Mouse (Mus musculus): ENCODE data around the gene Specc1. TPM values are rescaled to one million over a fixed set of nuclear protein-coding genes. Genes with fewer than 3 reads are reported as not detected.

Gene Specc1
- polyA plus RNA-seq, 1 experiment from 2014 or later = 17.1 TPM

DNA sequence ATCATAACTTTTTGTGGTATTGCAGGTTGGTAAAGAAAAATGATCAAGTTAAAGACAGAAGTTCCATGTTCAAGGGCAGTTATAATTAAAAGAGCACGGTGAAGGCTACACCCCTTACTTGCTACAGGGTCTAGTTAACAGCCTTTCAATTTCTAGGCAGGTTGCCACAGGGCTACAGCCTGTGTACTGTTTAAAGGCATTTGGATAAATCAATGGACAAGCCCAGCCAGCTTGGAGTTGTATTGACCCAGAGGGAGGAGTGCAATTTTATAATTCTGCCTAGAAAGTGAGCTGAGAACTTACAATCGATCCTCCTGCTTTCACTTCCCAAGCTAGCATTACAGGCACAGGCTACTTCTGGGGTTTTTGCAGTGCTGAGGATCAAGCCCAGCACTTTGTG is 123.9 kb downstream of the Specc1 start:
- ATAC-seq (replicated peaks; ENCODE audit: insufficient number of reproducible peaks, low FRiP score, low TSS enrichment) = no peak
- Histone ChIP-seq H3K4me1 (ENCODE audit: control insufficient read depth, insufficient read depth, low read length) (0 out of 2 replicates have a peak, but pooled peaks cover 6% of the 10 kb centered on the region), H3K9me3 (replicated peaks; ENCODE audit: control insufficient read depth, low read length) (no peaks in the 10 kb centered on the region), H3K36me3 (ENCODE audit: control insufficient read depth, insufficient read depth, low read length) (no peaks in the 10 kb centered on the region), H3K27me3 (ENCODE audit: control insufficient read depth, insufficient read depth, low read length) (no peaks in the 10 kb centered on the region), H3K4me3 (ENCODE audit: low read depth, low read length) (no peak overlapping the region), H3K9ac (ENCODE audit: low read depth, low read length) (no peak overlapping the region), H3K4me2 (no peak overlapping the region), H3K27ac (ENCODE audit: low read depth, low read length) (no peak overlapping the region)
- 92% methylated on average over 2 of the region's 2 CpGs for WGBS (ENCODE audit: insufficient replicate concordance)

DNA sequence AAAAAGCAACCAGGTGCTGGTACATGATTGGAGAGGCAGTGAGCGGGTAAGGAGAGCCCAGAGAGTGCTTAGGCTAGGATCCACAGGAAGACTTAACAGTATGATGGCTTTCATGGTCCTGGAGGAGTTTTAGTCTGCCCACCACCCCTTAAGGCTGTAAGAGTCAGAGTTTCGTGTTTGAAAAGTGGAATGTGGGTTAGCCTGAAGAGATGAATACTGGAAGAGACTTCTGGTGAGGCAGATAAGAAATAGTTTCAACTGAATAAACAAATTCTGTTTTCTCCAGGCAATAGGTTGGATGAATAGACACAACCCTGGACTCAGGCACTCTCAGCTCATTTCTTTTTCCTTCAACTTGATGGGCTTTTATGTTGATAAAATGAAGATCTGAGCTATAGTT is 130.1 kb downstream of the Specc1 start:
- H3K9ac ChIP-seq (ENCODE audit: low read depth, low read length) = no peak overlapping the region
- no peaks in the 10 kb centered on the region for H3K27me3 ChIP-seq (ENCODE audit: control insufficient read depth, insufficient read depth, low read length)
- no peaks in the 10 kb centered on the region for H3K36me3 ChIP-seq (ENCODE audit: control insufficient read depth, insufficient read depth, low read length)
- no peak for ATAC-seq (replicated peaks; ENCODE audit: insufficient number of reproducible peaks, low FRiP score, low TSS enrichment)
- peak overlapping the region; percentile 29; the same call in 1 of the 2 replicates for H3K27ac ChIP-seq (ENCODE audit: low read depth, low read length)
- H3K9me3 ChIP-seq (replicated peaks; ENCODE audit: control insufficient read depth, low read length) = no peaks in the 10 kb centered on the region
- WGBS (ENCODE audit: insufficient replicate concordance) = 57% methylated on average over 2 of the region's 2 CpGs
- peaks cover 11% of the 10 kb centered on the region for H3K4me1 ChIP-seq (ENCODE audit: control insufficient read depth, insufficient read depth, low read length)
- no peak overlapping the region for H3K4me3 ChIP-seq (ENCODE audit: low read depth, low read length)
- no peak overlapping the region for H3K4me2 ChIP-seq

DNA sequence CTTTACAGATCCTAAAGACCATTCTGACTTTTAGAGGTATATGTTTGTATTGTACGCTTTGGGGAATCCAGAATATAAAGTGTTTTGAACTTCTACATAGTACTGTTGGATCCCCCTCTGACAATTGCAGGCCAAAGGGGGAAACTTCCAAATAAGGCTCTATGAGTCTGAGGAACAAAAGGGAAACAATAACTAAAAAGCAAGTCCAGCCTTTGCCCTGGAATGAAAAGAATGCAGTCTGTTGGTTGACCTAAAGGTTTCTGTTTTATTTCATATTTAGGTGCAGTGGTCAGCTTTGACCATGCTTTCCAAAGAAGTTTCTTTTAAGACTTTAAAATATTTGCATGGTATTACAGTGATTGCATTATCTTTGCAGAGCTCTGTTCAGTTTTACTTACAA is 130.5 kb downstream of the Specc1 start:
- Histone ChIP-seq H3K4me3 (ENCODE audit: low read depth, low read length) (no peak overlapping the region), H3K9ac (ENCODE audit: low read depth, low read length) (no peak overlapping the region), H3K36me3 (ENCODE audit: control insufficient read depth, insufficient read depth, low read length) (no peaks in the 10 kb centered on the region), H3K9me3 (replicated peaks; ENCODE audit: control insufficient read depth, low read length) (no peaks in the 10 kb centered on the region), H3K4me1 (ENCODE audit: control insufficient read depth, insufficient read depth, low read length) (peaks cover 11% of the 10 kb centered on the region), H3K27ac (ENCODE audit: low read depth, low read length) (no peak overlapping the region), H3K27me3 (ENCODE audit: control insufficient read depth, insufficient read depth, low read length) (no peaks in the 10 kb centered on the region), H3K4me2 (no peak overlapping the region)
- 78% methylated on average over 1 of the region's 1 CpGs for WGBS (ENCODE audit: insufficient replicate concordance)
- no peak for ATAC-seq (replicated peaks; ENCODE audit: insufficient number of reproducible peaks, low FRiP score, low TSS enrichment)

DNA sequence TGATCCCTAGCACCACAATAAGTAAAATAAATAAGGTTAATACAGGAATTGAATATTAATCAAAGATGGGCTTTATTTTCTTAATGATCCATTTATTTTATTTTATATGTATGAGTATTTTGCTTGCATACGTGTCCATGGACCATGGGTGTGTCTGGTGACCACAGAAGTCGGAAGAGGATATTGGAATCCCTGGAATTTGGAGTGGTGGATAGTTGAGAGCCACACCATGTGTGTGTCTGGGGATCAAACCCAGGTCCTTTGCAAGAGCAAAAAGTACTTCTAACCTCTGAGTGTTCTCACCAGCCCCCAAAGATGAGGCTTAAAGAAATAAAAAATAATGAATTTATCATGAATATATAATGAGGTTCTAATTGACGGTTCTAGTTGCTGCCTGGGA is 132.1 kb downstream of the Specc1 start:
- Histone ChIP-seq H3K27me3 (ENCODE audit: control insufficient read depth, insufficient read depth, low read length) (no peaks in the 10 kb centered on the region), H3K27ac (ENCODE audit: low read depth, low read length) (no peak overlapping the region), H3K36me3 (ENCODE audit: control insufficient read depth, insufficient read depth, low read length) (no peaks in the 10 kb centered on the region; the same call in 1 of the 2 replicates), H3K4me2 (no peak overlapping the region), H3K9me3 (replicated peaks; ENCODE audit: control insufficient read depth, low read length) (no peaks in the 10 kb centered on the region), H3K9ac (ENCODE audit: low read depth, low read length) (no peak overlapping the region), H3K4me1 (ENCODE audit: control insufficient read depth, insufficient read depth, low read length) (peaks cover 11% of the 10 kb centered on the region), H3K4me3 (ENCODE audit: low read depth, low read length) (no peak overlapping the region)
- WGBS (ENCODE audit: insufficient replicate concordance) = 68% methylated on average over 3 of the region's 3 CpGs
- ATAC-seq (replicated peaks; ENCODE audit: insufficient number of reproducible peaks, low FRiP score, low TSS enrichment) = no peak

DNA sequence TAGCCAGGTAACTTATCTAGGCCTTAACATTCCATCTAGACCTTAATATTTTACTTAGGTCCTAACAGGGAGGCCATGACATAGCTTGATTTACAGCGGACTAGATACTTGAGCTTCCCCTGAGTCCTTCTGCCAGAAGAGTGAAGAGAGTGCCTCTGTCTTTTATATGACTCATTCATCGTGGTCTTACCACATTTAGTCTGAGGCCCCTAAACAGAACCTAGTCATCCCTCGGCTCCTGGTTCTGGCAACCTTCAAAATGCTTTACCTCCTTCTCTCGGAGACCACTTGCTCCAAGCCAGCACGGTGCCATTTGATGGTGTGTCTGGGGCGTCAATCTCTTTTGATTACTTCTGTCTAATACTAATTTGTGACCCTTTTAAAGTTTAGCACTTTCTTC is 133.8 kb downstream of the Specc1 start:
- WGBS (ENCODE audit: insufficient replicate concordance) = 77% methylated on average over 6 of the region's 6 CpGs
- no peaks in the 10 kb centered on the region for H3K27me3 ChIP-seq (ENCODE audit: control insufficient read depth, insufficient read depth, low read length)
- H3K9ac ChIP-seq (ENCODE audit: low read depth, low read length) = no peak overlapping the region
- H3K4me1 ChIP-seq (ENCODE audit: control insufficient read depth, insufficient read depth, low read length) = peaks cover 13% of the 10 kb centered on the region
- no peak overlapping the region for H3K4me2 ChIP-seq
- no peak overlapping the region for H3K27ac ChIP-seq (ENCODE audit: low read depth, low read length)
- ATAC-seq (replicated peaks; ENCODE audit: insufficient number of reproducible peaks, low FRiP score, low TSS enrichment) = no peak
- H3K4me3 ChIP-seq (ENCODE audit: low read depth, low read length) = no peak overlapping the region
- H3K36me3 ChIP-seq (ENCODE audit: control insufficient read depth, insufficient read depth, low read length) = no peaks in the 10 kb centered on the region; the same call in 1 of the 2 replicates
- H3K9me3 ChIP-seq (replicated peaks; ENCODE audit: control insufficient read depth, low read length) = no peaks in the 10 kb centered on the region

DNA sequence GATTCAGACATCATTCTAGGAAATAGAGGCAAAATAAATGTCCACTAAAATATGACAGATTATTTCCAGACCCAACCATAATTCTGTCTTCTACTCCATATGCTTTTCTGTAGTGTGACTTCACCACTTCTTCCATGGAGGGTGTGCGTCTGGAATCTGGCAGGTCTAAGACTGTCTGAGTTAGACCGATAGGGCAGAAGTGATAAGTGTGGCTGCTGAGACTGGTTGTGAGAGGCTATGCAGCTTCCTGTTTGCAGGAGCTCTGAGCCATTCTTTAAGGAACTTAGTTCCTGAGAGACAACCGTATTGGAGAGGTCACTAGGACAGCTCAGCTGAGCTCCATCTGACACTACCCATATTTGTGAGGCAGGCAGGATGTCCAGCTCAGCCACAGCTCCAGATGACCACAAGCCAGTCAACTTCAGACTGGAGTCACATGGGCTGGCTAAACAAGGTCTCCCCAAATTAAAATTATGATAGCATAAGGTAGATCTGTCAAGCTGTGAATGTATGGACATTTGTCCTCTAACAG is 146.9 kb downstream of the Specc1 start:
- H3K9ac ChIP-seq (ENCODE audit: low read depth, low read length) = no peak overlapping the region
- H3K36me3 ChIP-seq (ENCODE audit: control insufficient read depth, insufficient read depth, low read length) = no peaks in the 10 kb centered on the region
- no peaks in the 10 kb centered on the region for H3K27me3 ChIP-seq (ENCODE audit: control insufficient read depth, insufficient read depth, low read length)
- no peak overlapping the region for H3K4me3 ChIP-seq (ENCODE audit: low read depth, low read length)
- no peaks in the 10 kb centered on the region for H3K9me3 ChIP-seq (replicated peaks; ENCODE audit: control insufficient read depth, low read length)
- peak overlapping the region; percentile 68 for H3K27ac ChIP-seq (ENCODE audit: low read depth, low read length)
- peaks cover 8% of the 10 kb centered on the region for H3K4me1 ChIP-seq (ENCODE audit: control insufficient read depth, insufficient read depth, low read length)
- no peak overlapping the region for H3K4me2 ChIP-seq
- ATAC-seq (replicated peaks; ENCODE audit: insufficient number of reproducible peaks, low FRiP score, low TSS enrichment) = no peak
- WGBS (ENCODE audit: insufficient replicate concordance) = 24% methylated on average over 3 of the region's 3 CpGs

DNA sequence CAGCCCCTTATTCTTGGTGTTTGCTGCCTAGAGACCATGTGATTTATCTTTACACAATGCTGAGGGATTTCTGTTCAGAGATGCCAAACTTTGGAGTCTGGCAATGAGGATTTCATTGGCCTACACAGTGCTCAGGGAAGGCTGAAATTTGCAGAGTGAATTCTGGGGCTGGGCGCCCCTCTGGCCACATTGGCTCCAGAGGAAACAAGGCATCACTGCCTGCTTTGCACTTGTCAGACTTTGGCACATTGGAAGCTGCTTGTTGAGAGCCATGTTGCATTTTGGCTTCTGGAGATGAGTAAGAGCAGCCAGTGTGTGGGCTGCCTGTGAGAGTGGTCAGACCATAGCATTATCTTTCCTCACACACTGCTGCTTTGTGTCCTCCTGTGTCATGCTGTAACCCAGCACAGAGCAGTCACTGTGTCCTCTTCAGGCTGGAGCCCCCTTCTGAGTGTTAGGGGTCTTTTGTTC is 149.9 kb downstream of the Specc1 start:
- Histone ChIP-seq H3K9ac (ENCODE audit: low read depth, low read length) (no peak overlapping the region), H3K27me3 (ENCODE audit: control insufficient read depth, insufficient read depth, low read length) (no peaks in the 10 kb centered on the region), H3K4me3 (ENCODE audit: low read depth, low read length) (no peak overlapping the region), H3K4me2 (no peak overlapping the region), H3K9me3 (replicated peaks; ENCODE audit: control insufficient read depth, low read length) (no peaks in the 10 kb centered on the region), H3K36me3 (ENCODE audit: control insufficient read depth, insufficient read depth, low read length) (no peaks in the 10 kb centered on the region), H3K4me1 (ENCODE audit: control insufficient read depth, insufficient read depth, low read length) (peaks cover 8% of the 10 kb centered on the region), H3K27ac (ENCODE audit: low read depth, low read length) (peak overlapping the region; percentile 16; the same call in 1 of the 2 replicates)
- no peak for ATAC-seq (replicated peaks; ENCODE audit: insufficient number of reproducible peaks, low FRiP score, low TSS enrichment)
- WGBS (ENCODE audit: insufficient replicate concordance) = 68% methylated on average over 1 of the region's 1 CpGs

DNA sequence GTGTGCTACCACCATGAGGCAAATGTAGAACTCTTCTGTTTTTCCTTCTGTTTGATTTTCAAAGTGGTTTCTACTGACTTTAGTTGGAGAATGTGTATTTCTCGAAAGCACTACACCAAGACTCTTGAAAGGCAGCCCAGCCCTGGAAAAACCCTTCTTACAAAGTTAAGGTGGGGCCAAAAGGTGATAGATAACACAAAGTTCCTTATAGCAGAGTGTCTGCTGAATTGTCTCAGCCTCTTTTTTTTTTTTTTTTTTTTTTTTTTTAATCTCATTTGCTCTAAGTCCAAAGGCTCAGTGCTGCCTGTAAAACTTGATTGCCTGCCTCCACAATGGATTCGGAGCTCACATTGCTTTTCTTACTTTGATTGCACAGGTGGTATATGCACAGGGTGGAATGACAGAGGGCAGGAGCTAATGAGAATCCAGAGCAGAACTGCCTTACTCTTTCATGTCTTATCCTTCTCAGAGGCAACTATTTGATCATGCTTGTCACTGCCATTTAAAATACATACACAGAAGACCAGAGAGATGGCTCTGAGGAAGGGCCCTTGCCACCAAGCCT is 150.8 kb downstream of the Specc1 start:
- H3K27me3 ChIP-seq (ENCODE audit: control insufficient read depth, insufficient read depth, low read length) = no peaks in the 10 kb centered on the region
- H3K4me2 ChIP-seq = no peak overlapping the region
- H3K9ac ChIP-seq (ENCODE audit: low read depth, low read length) = no peak overlapping the region
- H3K4me3 ChIP-seq (ENCODE audit: low read depth, low read length) = no peak overlapping the region
- no peak for ATAC-seq (replicated peaks; ENCODE audit: insufficient number of reproducible peaks, low FRiP score, low TSS enrichment)
- H3K9me3 ChIP-seq (replicated peaks; ENCODE audit: control insufficient read depth, low read length) = no peaks in the 10 kb centered on the region
- H3K27ac ChIP-seq (ENCODE audit: low read depth, low read length) = no peak overlapping the region
- 80% methylated on average over 2 of the region's 2 CpGs for WGBS (ENCODE audit: insufficient replicate concordance)
- no peaks in the 10 kb centered on the region for H3K36me3 ChIP-seq (ENCODE audit: control insufficient read depth, insufficient read depth, low read length)
- H3K4me1 ChIP-seq (ENCODE audit: control insufficient read depth, insufficient read depth, low read length) = peaks cover 8% of the 10 kb centered on the region

DNA sequence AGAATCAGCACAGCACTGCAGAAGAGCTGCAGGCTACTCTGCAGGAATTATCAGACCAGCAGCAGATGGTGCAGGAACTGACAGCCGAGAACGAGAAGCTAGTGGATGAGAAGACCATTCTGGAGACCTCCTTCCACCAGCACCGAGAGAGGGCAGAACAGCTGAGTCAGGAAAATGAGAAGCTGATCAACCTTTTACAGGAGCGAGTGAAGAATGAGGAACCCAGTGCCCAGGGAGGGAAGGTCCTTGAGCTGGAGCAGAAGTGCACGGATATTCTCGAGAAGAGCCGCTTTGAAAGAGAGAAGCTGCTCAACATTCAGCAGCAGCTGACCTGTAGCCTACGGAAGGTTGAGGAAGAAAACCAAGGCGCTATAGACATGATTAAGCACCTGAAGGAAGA is 162.0 kb downstream of the Specc1 start:
- H3K27ac ChIP-seq (ENCODE audit: low read depth, low read length) = no peak overlapping the region
- H3K9ac ChIP-seq (ENCODE audit: low read depth, low read length) = no peak overlapping the region
- no peaks in the 10 kb centered on the region for H3K9me3 ChIP-seq (replicated peaks; ENCODE audit: control insufficient read depth, low read length)
- no peak overlapping the region for H3K4me2 ChIP-seq
- no peaks in the 10 kb centered on the region for H3K4me1 ChIP-seq (ENCODE audit: control insufficient read depth, insufficient read depth, low read length)
- H3K4me3 ChIP-seq (ENCODE audit: low read depth, low read length) = no peak overlapping the region
- H3K36me3 ChIP-seq (ENCODE audit: control insufficient read depth, insufficient read depth, low read length) = no peaks in the 10 kb centered on the region
- WGBS (ENCODE audit: insufficient replicate concordance) = 76% methylated on average over 9 of the region's 9 CpGs
- ATAC-seq (replicated peaks; ENCODE audit: insufficient number of reproducible peaks, low FRiP score, low TSS enrichment) = no peak
- no peaks in the 10 kb centered on the region for H3K27me3 ChIP-seq (ENCODE audit: control insufficient read depth, insufficient read depth, low read length)

All from heart, embryonic 11.5 days (tissue).